19 mouse cellular contexts compared by ENCODE assay signal in genomic region chr19:30043691-30044090, GRCm38 (mm10). TPM values are rescaled to one million over a fixed set of nuclear protein-coding genes. Genes with fewer than 3 reads are reported as not detected.
"Had no signal": no experiment of that assay in that cellular context is flagged by ENCODE, and none has a peak within 500 bp of the region (broad histone marks: within the 10 kb centered on the region; RNA-seq: fewer than 3 reads in every experiment).

No protein-coding gene starts in this region.

- H3K4me3 ChIP-seq: kidney, embryonic 15.5 days; left cerebral cortex, adult 2 months; limb, embryonic 15.5 days; liver, embryonic 12.5 days; midbrain, embryonic 12.5 days; neural tube, embryonic 15.5 days had no signal

- H3K4me1 ChIP-seq: limb, embryonic 15.5 days; midbrain, embryonic 12.5 days had no signal

- H3K27me3 ChIP-seq: kidney, embryonic 15.5 days; limb, embryonic 15.5 days; liver, embryonic 12.5 days; midbrain, embryonic 12.5 days; neural tube, embryonic 15.5 days had no signal

- DNase-seq: kidney, adult 2 months; kidney, postnatal 14 days; lung, embryonic 14.5 days; lung, postnatal 10 days; lung, postnatal 4 days; right cerebral cortex, postnatal 4 days; spleen, adult 18-20 months; thymus, postnatal 4 days had no signal

- H3K27ac ChIP-seq: kidney, embryonic 15.5 days; left cerebral cortex, adult 2 months; limb, embryonic 15.5 days; liver, embryonic 12.5 days; midbrain, embryonic 12.5 days; neural tube, embryonic 15.5 days; stomach, postnatal 0 days had no signal

- H3K9me3 ChIP-seq: kidney, embryonic 15.5 days; limb, embryonic 15.5 days; neural tube, embryonic 15.5 days had no signal

RNA-seq across cellular contexts. Expression of gene Trpd52l3, which starts 40.1 kb away (rescaled TPM):
- polyA plus RNA-seq: kidney, adult 2 months; kidney, embryonic 15.5 days; limb, embryonic 11.5 days; limb, embryonic 15.5 days; liver, embryonic 12.5 days; liver, embryonic 16.5 days; lung, embryonic 14.5 days; midbrain, embryonic 12.5 days; midbrain, postnatal 0 days; neural tube, embryonic 11.5 days; neural tube, embryonic 15.5 days; stomach, postnatal 0 days had no signal
